Mouse (Mus musculus): Measurements from ENCODE around the gene H2-D1. TPM values are rescaled to one million over a fixed set of nuclear protein-coding genes. Genes with fewer than 3 reads are reported as not detected.
"Not testable (repeated sequence)": the region's sequence is repeated elsewhere in the genome, so short reads cannot be mapped to it uniquely, and the experiment has no call there.

The H2-D1 gene
- polyA plus RNA-seq, 1 experiment from 2014 or later = 51.7 TPM

DNA sequence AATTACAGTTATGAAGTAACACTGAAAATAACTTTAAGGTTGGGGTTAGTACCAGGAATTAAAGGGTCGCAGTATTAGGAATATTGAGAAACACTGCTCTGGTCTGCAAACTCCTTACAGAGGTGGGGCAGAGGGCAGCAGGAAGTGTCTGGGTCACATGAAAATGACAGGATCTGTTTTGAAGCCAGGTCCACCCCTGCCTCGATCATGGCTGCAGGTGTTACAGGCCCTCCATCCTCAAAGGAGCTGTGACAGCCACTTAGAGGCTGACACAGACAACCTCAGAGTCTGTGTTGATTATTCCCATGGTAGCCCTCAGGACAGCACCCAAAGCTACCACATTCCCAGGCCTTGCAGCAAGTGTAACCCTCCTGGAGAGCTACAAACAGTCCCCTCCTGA is 40.7 kb downstream of the H2-D1 start:
- Histone ChIP-seq H3K4me1 (ENCODE audit: control insufficient read depth, insufficient read depth, low read length) (no peaks in the 10 kb centered on the region), H3K9me3 (ENCODE audit: control insufficient read depth, low read length) (no peaks in the 10 kb centered on the region), H3K36me3 (ENCODE audit: control insufficient read depth, insufficient read depth, low read length) (no peaks in the 10 kb centered on the region), H3K4me2 (ENCODE audit: low read depth, low read length) (no peak overlapping the region), H3K27ac (replicated peaks; ENCODE audit: low read depth, low read length) (no peak overlapping the region), H3K27me3 (replicated peaks; ENCODE audit: control insufficient read depth, insufficient read depth, low read length) (0 out of 2 replicates have a peak, but pooled peaks cover 3% of the 10 kb centered on the region), H3K9ac (ENCODE audit: low read depth, low read length) (no peak overlapping the region), H3K4me3 (ENCODE audit: low read depth, low read length) (no peak overlapping the region)
- WGBS = 82% methylated on average over 2 of the region's 2 CpGs
- DNase-seq (ENCODE audit: low spot score) (no peak), ATAC-seq (ENCODE audit: low read depth) (no peak)

GRCm38 (mm10) chr17:35303756-35304350 is 41.3 kb downstream of the H2-D1 start:
- WGBS = 84% methylated on average over 10 of the region's 10 CpGs
- ATAC-seq (ENCODE audit: low read depth) = no peak

GRCm38 (mm10) chr17:35304478-35304877 is 41.9 kb downstream of the H2-D1 start:
- ATAC-seq (ENCODE audit: low read depth) (no peak), DNase-seq (ENCODE audit: low spot score) (no peak)
- Histone ChIP-seq H3K4me1 (ENCODE audit: control insufficient read depth, insufficient read depth, low read length) (no peaks in the 10 kb centered on the region), H3K27me3 (replicated peaks; ENCODE audit: control insufficient read depth, insufficient read depth, low read length) (peaks cover 7% of the 10 kb centered on the region; the same call in 1 of the 2 replicates), H3K9me3 (ENCODE audit: control insufficient read depth, low read length) (no peaks in the 10 kb centered on the region), H3K9ac (ENCODE audit: low read depth, low read length) (no peak overlapping the region), H3K36me3 (ENCODE audit: control insufficient read depth, insufficient read depth, low read length) (no peaks in the 10 kb centered on the region), H3K27ac (replicated peaks; ENCODE audit: low read depth, low read length) (no peak overlapping the region), H3K4me3 (ENCODE audit: low read depth, low read length) (no peak overlapping the region), H3K4me2 (ENCODE audit: low read depth, low read length) (no peak overlapping the region)
- WGBS = 74% methylated on average over 6 of the region's 6 CpGs

More at GRCm38 (mm10) chr17:35303756-35304350, 41.3 kb downstream of the H2-D1 start:
- Histone ChIP-seq H3K27ac (replicated peaks; ENCODE audit: low read depth, low read length) (no peak overlapping the region), H3K4me2 (ENCODE audit: low read depth, low read length) (no peak overlapping the region), H3K27me3 (replicated peaks; ENCODE audit: control insufficient read depth, insufficient read depth, low read length) (peaks cover 3% of the 10 kb centered on the region; the same call in 1 of the 2 replicates), H3K36me3 (ENCODE audit: control insufficient read depth, insufficient read depth, low read length) (no peaks in the 10 kb centered on the region), H3K9ac (ENCODE audit: low read depth, low read length) (no peak overlapping the region), H3K4me1 (ENCODE audit: control insufficient read depth, insufficient read depth, low read length) (no peaks in the 10 kb centered on the region), H3K4me3 (ENCODE audit: low read depth, low read length) (no peak overlapping the region), H3K9me3 (ENCODE audit: control insufficient read depth, low read length) (no peaks in the 10 kb centered on the region)
- no peak for DNase-seq (ENCODE audit: low spot score)

DNA sequence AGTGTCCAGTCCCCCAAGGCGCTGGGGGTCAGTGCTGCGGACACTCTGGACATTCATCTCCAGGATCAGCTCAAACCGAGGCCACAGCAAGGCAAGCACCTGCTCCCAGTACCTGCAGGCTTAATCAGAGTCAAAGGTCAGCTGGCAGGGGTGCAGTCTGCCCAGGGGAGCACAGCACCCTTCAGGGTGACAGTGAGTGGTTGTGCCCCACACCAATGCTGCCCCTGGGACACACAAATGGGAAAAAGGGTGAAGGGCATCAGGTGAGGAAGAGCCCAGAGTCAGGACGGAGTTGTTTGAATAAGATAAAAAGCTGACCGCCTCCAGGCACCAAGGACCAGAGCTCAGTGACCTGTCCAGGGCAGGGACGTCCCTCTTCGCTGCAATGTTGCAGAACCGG is 42.4 kb downstream of the H2-D1 start:
- not testable (repeated sequence) for ATAC-seq (ENCODE audit: low read depth); H3K9me3 ChIP-seq (ENCODE audit: control insufficient read depth, low read length); H3K27ac ChIP-seq (replicated peaks; ENCODE audit: low read depth, low read length); H3K9ac ChIP-seq (ENCODE audit: low read depth, low read length); H3K4me2 ChIP-seq (ENCODE audit: low read depth, low read length); H3K4me1 ChIP-seq (ENCODE audit: control insufficient read depth, insufficient read depth, low read length); H3K4me3 ChIP-seq (ENCODE audit: low read depth, low read length); H3K27me3 ChIP-seq (replicated peaks; ENCODE audit: control insufficient read depth, insufficient read depth, low read length); H3K36me3 ChIP-seq (ENCODE audit: control insufficient read depth, insufficient read depth, low read length); DNase-seq (ENCODE audit: low spot score)
- WGBS = 76% methylated on average over 6 of the region's 8 CpGs

Small RNA genes lying within 50 kb of the gene (microRNA-seq; reads per million reads assigned to microRNA genes)
- 2.5 reads per million, percentile 11 among the genes with 10 or more reads in this experiment for gene Mir6975 (ENCODE audit: borderline number of aligned reads)
- not detected for gene Mir8094 (ENCODE audit: borderline number of aligned reads)

Other genes with a start within 250 kb of the H2-D1 start
- gene Vwa7, start 246.2 kb upstream of the H2-D1 start, polyA plus RNA-seq (2014; fragmentation: Nextera tagmentation; extraction: Ambion mirVana) = 0.07 and 0.20 TPM in 2 replicates
- 12.2 and 16.5 TPM in 2 replicates for gene Sapcd1, start 234.7 kb upstream of the H2-D1 start, polyA plus RNA-seq (2014; fragmentation: Nextera tagmentation; extraction: Ambion mirVana)
- 2.5 and 3.4 TPM in 2 replicates for gene Msh5, start 216.0 kb upstream of the H2-D1 start, polyA plus RNA-seq (2014; fragmentation: Nextera tagmentation; extraction: Ambion mirVana)
- 90.9 and 96.9 TPM in 2 replicates for gene Clic1, start 212.8 kb upstream of the H2-D1 start, polyA plus RNA-seq (2014; fragmentation: Nextera tagmentation; extraction: Ambion mirVana)
- gene Ddah2, start 203.7 kb upstream of the H2-D1 start, polyA plus RNA-seq (2014; fragmentation: Nextera tagmentation; extraction: Ambion mirVana) = 291 and 341 TPM in 2 replicates
- gene Ly6g6c, start 197.3 kb upstream of the H2-D1 start, polyA plus RNA-seq (2014; fragmentation: Nextera tagmentation; extraction: Ambion mirVana) = 9.5 and 21.2 TPM in 2 replicates
- 0.55 and 0.96 TPM in 2 replicates for gene Mpig6b, start 196.5 kb upstream of the H2-D1 start, polyA plus RNA-seq (2014; fragmentation: Nextera tagmentation; extraction: Ambion mirVana)
- gene Ly6g6e, start 185.8 kb upstream of the H2-D1 start, polyA plus RNA-seq (2014; fragmentation: Nextera tagmentation; extraction: Ambion mirVana) = 9.4 and 11.8 TPM in 2 replicates
- 0.46 and 1.4 TPM in 2 replicates for gene Ly6g6d, start 184.7 kb upstream of the H2-D1 start, polyA plus RNA-seq (2014; fragmentation: Nextera tagmentation; extraction: Ambion mirVana)
- gene Ly6g6f, start 177.1 kb upstream of the H2-D1 start, polyA plus RNA-seq (2014; fragmentation: Nextera tagmentation; extraction: Ambion mirVana) = 0.18 TPM in 1 of 2 replicates, not detected in the other
- gene Abhd16a, start 173.5 kb upstream of the H2-D1 start, polyA plus RNA-seq (2014; fragmentation: Nextera tagmentation; extraction: Ambion mirVana) = 77.2 and 92.3 TPM in 2 replicates
- not detected in 2 replicates for gene Ly6g5c, start 154.5 kb upstream of the H2-D1 start, polyA plus RNA-seq (2014; fragmentation: Nextera tagmentation; extraction: Ambion mirVana)
- 0.41 and 0.70 TPM in 2 replicates for gene Ly6g5b, start 147.3 kb upstream of the H2-D1 start, polyA plus RNA-seq (2014; fragmentation: Nextera tagmentation; extraction: Ambion mirVana)
- 13.0 and 13.4 TPM in 2 replicates for gene Gpank1, start 141.3 kb upstream of the H2-D1 start, polyA plus RNA-seq (2014; fragmentation: Nextera tagmentation; extraction: Ambion mirVana)
- 277 and 279 TPM in 2 replicates for gene Csnk2b, start 140.7 kb upstream of the H2-D1 start, polyA plus RNA-seq (2014; fragmentation: Nextera tagmentation; extraction: Ambion mirVana)
- 5.6 and 6.0 TPM in 2 replicates for gene D17H6S53E, start 136.4 kb upstream of the H2-D1 start, polyA plus RNA-seq (2014; fragmentation: Nextera tagmentation; extraction: Ambion mirVana)
- 0.28 TPM in 1 of 2 replicates, not detected in the other for gene Apom, start 130.7 kb upstream of the H2-D1 start, polyA plus RNA-seq (2014; fragmentation: Nextera tagmentation; extraction: Ambion mirVana)
- 72.2 and 77.3 TPM in 2 replicates for gene Bag6, start 127.6 kb upstream of the H2-D1 start, polyA plus RNA-seq (2014; fragmentation: Nextera tagmentation; extraction: Ambion mirVana)
- 151 and 172 TPM in 2 replicates for gene Prrc2a, start 97.8 kb upstream of the H2-D1 start, polyA plus RNA-seq (2014; fragmentation: Nextera tagmentation; extraction: Ambion mirVana)
- gene Aif1, start 86.7 kb upstream of the H2-D1 start, polyA plus RNA-seq (2014; fragmentation: Nextera tagmentation; extraction: Ambion mirVana) = 16.5 and 17.7 TPM in 2 replicates
- 22.2 and 26.9 TPM in 2 replicates for gene Lst1, start 74.3 kb upstream of the H2-D1 start, polyA plus RNA-seq (2014; fragmentation: Nextera tagmentation; extraction: Ambion mirVana)
- 2.0 and 3.3 TPM in 2 replicates for gene Ltb, start 68.3 kb upstream of the H2-D1 start, polyA plus RNA-seq (2014; fragmentation: Nextera tagmentation; extraction: Ambion mirVana)
- 0.62 and 0.74 TPM in 2 replicates for gene Tnf, start 60.7 kb upstream of the H2-D1 start, polyA plus RNA-seq (2014; fragmentation: Nextera tagmentation; extraction: Ambion mirVana)
- gene Lta, start 57.4 kb upstream of the H2-D1 start, polyA plus RNA-seq (2014; fragmentation: Nextera tagmentation; extraction: Ambion mirVana) = 0.34 and 0.40 TPM in 2 replicates
- 0.47 TPM in 1 of 2 replicates, not detected in the other for gene Gm16181, start 41.9 kb upstream of the H2-D1 start, polyA plus RNA-seq (2014; fragmentation: Nextera tagmentation; extraction: Ambion mirVana)
- 5.1 and 5.2 TPM in 2 replicates for gene Atp6v1g2, start 29.1 kb upstream of the H2-D1 start, polyA plus RNA-seq (2014; fragmentation: Nextera tagmentation; extraction: Ambion mirVana)
- 3.3 and 4.8 TPM in 2 replicates for gene Nfkbil1, start 26.9 kb upstream of the H2-D1 start, polyA plus RNA-seq (2014; fragmentation: Nextera tagmentation; extraction: Ambion mirVana)
- gene Ddx39b, start 21.0 kb upstream of the H2-D1 start, polyA plus RNA-seq (2014; fragmentation: Nextera tagmentation; extraction: Ambion mirVana) = 347 and 431 TPM in 2 replicates
- 0.25 TPM in 1 of 2 replicates, not detected in the other for gene H2-Q1, start 57.7 kb downstream of the H2-D1 start, polyA plus RNA-seq (2014; fragmentation: Nextera tagmentation; extraction: Ambion mirVana)
- gene H2-Q2, start 79.5 kb downstream of the H2-D1 start, polyA plus RNA-seq (2014; fragmentation: Nextera tagmentation; extraction: Ambion mirVana) = 0.22 and 0.62 TPM in 2 replicates
- 1.3 and 2.0 TPM in 2 replicates for gene H2-Q4, start 116.9 kb downstream of the H2-D1 start, polyA plus RNA-seq (2014; fragmentation: Nextera tagmentation; extraction: Ambion mirVana)
- 0.14 and 0.29 TPM in 2 replicates for gene H2-Q6, start 162.1 kb downstream of the H2-D1 start, polyA plus RNA-seq (2014; fragmentation: Nextera tagmentation; extraction: Ambion mirVana)
- gene H2-Q7, start 176.4 kb downstream of the H2-D1 start, polyA plus RNA-seq (2014; fragmentation: Nextera tagmentation; extraction: Ambion mirVana) = 2.1 and 2.4 TPM in 2 replicates
- 0.35 TPM in 1 of 2 replicates, not detected in the other for gene H2-Q10, start 207.4 kb downstream of the H2-D1 start, polyA plus RNA-seq (2014; fragmentation: Nextera tagmentation; extraction: Ambion mirVana)
- gene Pou5f1, start 243.3 kb downstream of the H2-D1 start, polyA plus RNA-seq (2014; fragmentation: Nextera tagmentation; extraction: Ambion mirVana) = not detected in 2 replicates

Data from embryonic facial prominence, embryonic 14.5 days (tissue).